Mouse (Mus musculus) midbrain, embryonic 11.5 days (tissue): ENCODE data around the gene Stag3. TPM values are rescaled to one million over a fixed set of nuclear protein-coding genes. Genes with fewer than 3 reads are reported as not detected.

Experiments
- ATAC-seq: fragments of 200-750 bp; cut with Nextera tagmentation; 2 replicates; pipeline ENCODE4 v1.8.0; 2017; ENCODE audit warnings: moderate TSS enrichment, moderate library complexity; ENCODE audit not compliant: low FRiP score
- DNase-seq: peaks from one replicate; pipeline ENCODE4 v3.0.0; 2015; ENCODE audit warnings: low spot score; ENCODE audit errors: missing footprints
- H3K27ac ChIP-seq: fragments of 300-500 bp; sonication (generic); 2 replicates; pipeline ENCODE4 v1.5.1; 2014; ENCODE audit warnings: low read depth, low read length
- H3K27me3 ChIP-seq: fragments of 300-500 bp; sonication (generic); 2 replicates; pipeline ENCODE4 v1.6.1; 2014; ENCODE audit warnings: mild to moderate bottlenecking, low read length, moderate library complexity, mixed read lengths; ENCODE audit not compliant: control insufficient read depth, insufficient read depth
- H3K36me3 ChIP-seq: fragments of 300-500 bp; sonication (generic); 2 replicates; pipeline ENCODE4 v1.6.1; 2014; ENCODE audit warnings: mild to moderate bottlenecking, low read length, moderate library complexity, mixed read lengths; ENCODE audit not compliant: control insufficient read depth, insufficient read depth
- H3K4me1 ChIP-seq: fragments of 300-500 bp; sonication (generic); 2 replicates; pipeline ENCODE4 v1.6.1; 2014; ENCODE audit warnings: low read length; ENCODE audit not compliant: control insufficient read depth, insufficient read depth
- H3K4me2 ChIP-seq: fragments of 300-500 bp; sonication (generic); 2 replicates; pipeline ENCODE4 v1.6.1; 2014; ENCODE audit warnings: mild to moderate bottlenecking, moderate library complexity
- H3K4me3 ChIP-seq: fragments of 300-500 bp; sonication (generic); 2 replicates; pipeline ENCODE4 v1.5.1; 2014; ENCODE audit warnings: low read depth, low read length
- H3K9ac ChIP-seq: fragments of 300-500 bp; sonication (generic); 2 replicates; pipeline ENCODE4 v1.6.1; 2014; ENCODE audit warnings: low read length
- H3K9me3 ChIP-seq: fragments of 300-500 bp; sonication (generic); 2 replicates; pipeline ENCODE4 v1.6.1; 2016; ENCODE audit warnings: low read length; ENCODE audit not compliant: control insufficient read depth
- WGBS: fragments of 180-500 bp; shearing (Covaris S2); extraction: QIAGEN DNeasy Blood & Tissue Kit; methylation state at CpG from one replicate; pipeline ENCODE4 v1.1.7; 2014; 5-methylcytosine and 5-hydroxymethylcytosine counted together
- polyA plus RNA-seq: library from polyadenylated mRNA; unstranded; fragments of >200 nt; fragmentation: Nextera tagmentation; extraction: Ambion mirVana; gene quantifications from 2 replicates; pipeline ENCODE4 v1.2.1, GENCODE M21; 2014

The Stag3 gene
- polyA plus RNA-seq, 1 experiment from 2014 or later: 4.1 TPM

DNA sequence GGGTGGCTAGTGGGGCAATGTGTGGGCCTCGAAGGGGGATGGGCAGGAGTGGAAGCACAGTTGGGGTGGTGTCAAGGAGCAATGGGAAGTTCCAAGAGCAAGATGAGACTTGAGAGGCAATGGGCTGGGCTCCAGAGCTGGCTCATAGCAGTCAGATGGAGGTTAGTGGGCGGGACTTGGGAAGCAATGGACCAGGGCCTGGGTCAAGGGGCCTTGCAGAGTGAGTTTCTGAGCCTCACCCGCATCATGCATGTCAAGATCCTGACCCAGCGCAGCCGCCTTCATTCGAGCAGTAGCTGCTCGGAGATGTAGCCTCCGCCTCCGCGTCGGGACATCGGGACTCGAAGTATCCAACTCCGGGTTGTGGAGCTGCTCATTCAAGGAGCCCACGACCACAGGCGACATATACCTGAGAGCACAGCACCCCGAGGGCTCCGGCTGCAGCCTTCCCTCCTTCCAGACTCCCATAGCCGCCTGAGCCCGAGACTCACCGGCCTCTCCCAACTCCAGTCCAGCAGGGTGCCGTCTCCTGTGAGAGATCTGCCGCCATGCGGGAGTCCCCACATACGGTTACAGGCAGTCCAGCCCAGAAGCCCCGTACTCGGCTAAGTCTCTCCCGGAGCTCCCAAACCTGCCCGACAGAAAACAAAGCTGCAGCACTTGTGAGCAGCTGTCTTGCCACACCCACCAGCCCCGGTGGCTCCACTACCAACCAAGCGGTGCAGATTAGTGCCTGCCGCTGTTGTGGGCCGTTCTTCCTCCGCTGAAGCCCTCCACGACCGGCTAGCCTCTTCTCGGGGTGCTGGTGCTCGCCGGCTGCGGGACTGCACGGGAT is 4.6 kb upstream of the Stag3 start:
- 6% methylated on average over 41 of the region's 41 CpGs for WGBS
- Histone ChIP-seq H3K4me1 (peaks cover 46% of the 10 kb centered on the region), H3K9ac (peak overlapping the region; percentile 63), H3K36me3 (no peaks in the 10 kb centered on the region), H3K4me2 (peak overlapping the region; percentile 55), H3K9me3 (no peaks in the 10 kb centered on the region; the same call in 1 of the 2 replicates), H3K27me3 (no peaks in the 10 kb centered on the region; the same call in 1 of the 2 replicates), H3K27ac (0 out of 2 replicates have a peak overlapping the region, but pooled peaks have one; percentile 5), H3K4me3 (peak overlapping the region; percentile 30)
- DNase-seq (peak; percentile 93), ATAC-seq (no peak)

DNA sequence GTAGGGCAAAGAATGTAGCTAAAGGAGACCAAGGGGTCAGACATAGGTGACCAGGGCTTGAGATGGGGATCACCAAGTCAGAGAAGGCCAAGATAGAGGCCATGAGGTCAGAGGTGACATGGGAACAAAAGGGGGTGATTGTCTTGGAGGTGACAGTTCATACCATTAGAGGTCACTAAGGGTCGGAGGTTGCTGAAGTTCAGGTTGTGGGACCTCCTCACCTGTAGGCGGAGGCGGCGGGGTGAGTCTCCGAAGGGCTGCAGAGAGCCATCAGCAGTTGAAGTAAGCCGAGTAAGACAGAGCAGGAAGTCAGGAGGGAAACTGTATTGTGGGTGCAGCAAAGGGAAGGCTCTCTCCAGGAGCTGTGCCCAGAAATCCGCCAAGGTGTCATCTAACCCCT is 2.0 kb upstream of the Stag3 start:
- WGBS: 89% methylated on average over 7 of the region's 7 CpGs
- Histone ChIP-seq H3K9me3 (peaks cover 3% of the 10 kb centered on the region; the same call in 1 of the 2 replicates), H3K4me2 (peak overlapping the region; percentile 52), H3K9ac (peak overlapping the region; percentile 89; the same call in 1 of the 2 replicates), H3K4me3 (peak overlapping the region; percentile 72; the same call in 1 of the 2 replicates), H3K27ac (no peak overlapping the region), H3K27me3 (peaks cover 5% of the 10 kb centered on the region; the same call in 1 of the 2 replicates), H3K36me3 (no peaks in the 10 kb centered on the region), H3K4me1 (peaks cover 37% of the 10 kb centered on the region)
- ATAC-seq (no peak), DNase-seq (no peak)

DNA sequence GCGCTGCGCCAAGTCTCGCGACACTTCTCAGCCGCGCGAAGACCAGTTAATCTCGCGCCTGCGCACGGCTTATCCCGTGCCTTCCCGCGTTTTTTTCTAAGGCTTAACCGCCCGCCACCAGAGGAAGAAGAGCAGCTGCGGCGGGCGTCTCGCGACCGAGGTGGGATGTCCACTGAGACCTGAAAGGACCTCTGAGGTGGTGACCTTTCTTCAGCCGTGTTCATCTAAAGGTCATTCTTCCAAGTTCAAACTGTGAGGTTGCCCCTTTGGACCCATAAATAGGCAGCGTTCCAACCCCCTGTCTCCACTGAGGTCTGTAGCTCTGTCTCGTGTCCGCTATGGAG is 357 bp downstream of the Stag3 start:
- peak overlapping the region; percentile 52 for H3K4me2 ChIP-seq
- DNase-seq: no peak
- H3K9me3 ChIP-seq: peaks cover 3% of the 10 kb centered on the region; the same call in 1 of the 2 replicates
- H3K27me3 ChIP-seq: peaks cover 5% of the 10 kb centered on the region; the same call in 1 of the 2 replicates
- H3K27ac ChIP-seq: no peak overlapping the region
- peak overlapping the region; percentile 72 for H3K4me3 ChIP-seq
- no peak overlapping the region for H3K9ac ChIP-seq
- H3K36me3 ChIP-seq: no peaks in the 10 kb centered on the region
- no peak for ATAC-seq
- WGBS: 18% methylated on average over 26 of the region's 26 CpGs
- H3K4me1 ChIP-seq: peaks cover 31% of the 10 kb centered on the region

DNA sequence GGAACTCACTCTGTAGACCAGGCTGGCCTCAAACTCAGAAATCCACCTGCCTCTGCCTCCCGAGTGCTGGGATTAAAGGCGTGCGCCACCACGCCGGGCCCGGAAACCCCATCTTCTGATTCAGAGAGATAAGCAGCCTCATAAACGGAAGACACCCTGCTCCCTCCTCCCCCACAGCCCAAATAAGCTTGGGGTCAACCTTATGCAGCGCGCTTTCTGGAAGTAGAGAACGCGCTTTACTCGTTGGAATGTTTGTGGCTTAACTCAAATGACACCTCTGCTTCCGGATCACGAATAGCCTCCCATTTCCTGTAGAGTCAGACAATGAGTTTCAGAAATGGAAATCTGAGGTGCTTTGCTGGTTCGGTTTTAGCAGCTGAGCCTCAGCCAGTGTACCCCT is 789 bp downstream of the Stag3 start:
- no peaks in the 10 kb centered on the region for H3K36me3 ChIP-seq
- WGBS: 94% methylated on average over 15 of the region's 15 CpGs
- H3K4me3 ChIP-seq: no peak overlapping the region
- ATAC-seq: no peak
- no peak overlapping the region for H3K4me2 ChIP-seq
- H3K4me1 ChIP-seq: peaks cover 26% of the 10 kb centered on the region
- peaks cover 5% of the 10 kb centered on the region; the same call in 1 of the 2 replicates for H3K27me3 ChIP-seq
- no peak overlapping the region for H3K9ac ChIP-seq
- no peak for DNase-seq
- no peak overlapping the region for H3K27ac ChIP-seq
- H3K9me3 ChIP-seq: peaks cover 3% of the 10 kb centered on the region; the same call in 1 of the 2 replicates

DNA sequence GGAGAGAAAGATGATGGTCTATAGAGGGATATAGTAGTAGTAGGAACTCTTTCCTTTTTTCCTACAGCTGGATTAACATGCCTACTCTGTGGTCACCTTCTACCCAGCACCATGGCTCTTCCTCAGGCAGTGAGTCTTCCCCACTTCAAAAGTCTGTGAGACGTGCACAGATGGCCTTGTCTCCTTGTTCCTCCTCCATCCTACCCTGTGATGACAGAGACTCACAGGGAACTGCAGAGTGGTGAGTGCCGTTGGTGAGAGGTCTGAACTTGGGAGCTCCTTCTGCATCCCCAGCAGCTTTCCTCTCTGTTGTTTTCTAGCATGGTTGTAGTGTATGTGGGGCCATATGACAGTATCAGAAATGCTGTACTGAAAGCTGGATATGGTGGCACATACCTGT is 1.8 kb downstream of the Stag3 start:
- ATAC-seq: no peak
- Histone ChIP-seq H3K4me3 (no peak overlapping the region), H3K27me3 (peaks cover 5% of the 10 kb centered on the region; the same call in 1 of the 2 replicates), H3K4me2 (no peak overlapping the region), H3K36me3 (no peaks in the 10 kb centered on the region), H3K27ac (no peak overlapping the region), H3K4me1 (peaks cover 17% of the 10 kb centered on the region), H3K9ac (no peak overlapping the region), H3K9me3 (peaks cover 3% of the 10 kb centered on the region; the same call in 1 of the 2 replicates)
- 82% methylated on average over 2 of the region's 2 CpGs for WGBS
- DNase-seq: no peak

DNA sequence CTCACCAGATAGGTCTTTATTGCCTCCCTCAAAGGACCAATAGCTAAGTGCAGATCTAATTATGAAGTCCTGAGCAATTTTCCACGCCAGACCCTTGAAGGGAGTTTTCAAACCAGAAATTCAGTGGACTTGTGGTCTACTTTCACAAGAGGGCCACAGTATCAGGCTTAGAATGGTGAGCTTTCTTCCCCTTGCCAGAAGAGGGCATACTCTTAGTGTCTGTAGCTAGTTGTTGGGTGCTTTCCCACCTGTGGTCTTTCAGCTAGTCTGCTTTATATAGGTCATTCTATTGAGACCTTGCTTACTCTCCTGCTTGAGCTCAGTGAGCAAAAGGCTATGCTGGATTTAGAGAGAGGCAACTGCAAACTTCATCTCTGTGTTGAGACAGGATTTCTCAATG is 3.5 kb downstream of the Stag3 start:
- peaks cover 3% of the 10 kb centered on the region; the same call in 1 of the 2 replicates for H3K9me3 ChIP-seq
- no peaks in the 10 kb centered on the region for H3K36me3 ChIP-seq
- no peak overlapping the region for H3K9ac ChIP-seq
- H3K4me3 ChIP-seq: no peak overlapping the region
- peaks cover 5% of the 10 kb centered on the region; the same call in 1 of the 2 replicates for H3K27me3 ChIP-seq
- WGBS: 37% methylated on average over 1 of the region's 1 CpGs
- H3K4me2 ChIP-seq: no peak overlapping the region
- no peak for DNase-seq
- ATAC-seq: no peak
- H3K27ac ChIP-seq: no peak overlapping the region
- H3K4me1 ChIP-seq: peaks cover 6% of the 10 kb centered on the region; the same call in 1 of the 2 replicates

DNA sequence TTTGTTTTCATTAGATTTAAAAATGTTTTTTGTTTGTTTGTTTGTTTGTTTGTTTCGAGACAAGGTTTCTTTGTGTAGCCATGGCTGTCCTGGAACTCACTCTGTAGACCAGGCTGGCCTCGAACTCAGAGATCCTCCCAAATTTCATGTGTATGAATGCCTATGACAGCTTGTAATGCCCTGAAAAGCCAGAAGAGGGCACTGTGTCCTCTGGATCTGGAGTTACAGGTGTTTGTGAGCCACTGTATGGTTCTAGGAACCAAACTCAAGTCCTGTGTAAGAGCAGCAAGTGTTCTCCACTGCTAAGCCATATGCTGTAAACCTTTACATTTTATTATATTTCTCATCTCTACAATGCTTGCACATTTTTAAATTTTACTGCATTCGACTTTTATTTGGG is 7.8 kb downstream of the Stag3 start:
- no peak overlapping the region for H3K9ac ChIP-seq
- H3K4me2 ChIP-seq: no peak overlapping the region
- ATAC-seq (no peak), DNase-seq (no peak)
- 70% methylated on average over 3 of the region's 3 CpGs for WGBS
- H3K36me3 ChIP-seq: no peaks in the 10 kb centered on the region
- H3K9me3 ChIP-seq: no peaks in the 10 kb centered on the region
- H3K4me1 ChIP-seq: no peaks in the 10 kb centered on the region
- H3K27me3 ChIP-seq: no peaks in the 10 kb centered on the region
- no peak overlapping the region for H3K4me3 ChIP-seq
- H3K27ac ChIP-seq: no peak overlapping the region

DNA sequence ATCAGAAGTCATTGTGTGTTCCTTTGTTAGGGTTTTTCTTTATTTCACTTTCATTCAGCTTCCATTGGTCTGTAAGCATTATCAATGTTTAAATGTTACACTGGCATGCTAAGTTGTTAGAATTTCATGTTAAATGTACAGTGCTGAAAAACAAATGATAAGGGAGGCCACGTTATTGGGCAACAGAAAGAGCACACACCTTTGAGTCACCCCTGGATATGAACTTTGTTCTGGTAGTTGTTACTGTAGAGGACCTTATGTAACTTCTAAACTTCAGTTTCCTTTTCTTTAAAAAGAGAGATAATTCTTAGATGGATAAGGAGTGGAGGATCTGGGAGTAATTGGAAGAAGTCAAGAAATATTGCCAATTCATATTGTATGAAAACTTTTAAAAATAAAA is 11.6 kb downstream of the Stag3 start:
- no peaks in the 10 kb centered on the region for H3K9me3 ChIP-seq
- no peak for ATAC-seq
- no peak overlapping the region for H3K4me2 ChIP-seq
- no peaks in the 10 kb centered on the region for H3K27me3 ChIP-seq
- WGBS: 85% methylated on average over 1 of the region's 1 CpGs
- no peaks in the 10 kb centered on the region for H3K36me3 ChIP-seq
- DNase-seq: no peak
- H3K4me3 ChIP-seq: no peak overlapping the region
- no peak overlapping the region for H3K9ac ChIP-seq
- no peaks in the 10 kb centered on the region for H3K4me1 ChIP-seq
- H3K27ac ChIP-seq: no peak overlapping the region

DNA sequence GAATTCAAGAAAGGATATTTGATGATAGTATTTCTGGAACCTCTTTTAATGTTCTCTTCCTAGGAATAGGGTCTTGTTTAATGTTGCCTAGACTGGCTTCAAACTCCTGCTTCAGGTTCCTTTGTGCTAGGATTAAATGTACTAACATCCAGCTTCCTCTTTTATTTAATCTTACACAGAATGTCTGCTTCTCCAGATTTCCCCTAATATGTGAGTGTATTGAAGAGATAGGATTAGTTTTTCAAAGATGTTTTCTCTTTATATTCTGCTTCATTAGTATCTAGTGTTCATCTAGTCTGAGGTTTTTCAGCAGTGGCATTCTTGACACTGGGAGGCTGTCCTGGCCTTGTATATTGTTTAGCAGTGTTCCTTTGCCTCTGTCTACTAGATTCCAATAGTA is 14.1 kb downstream of the Stag3 start:
- Histone ChIP-seq H3K27me3 (no peaks in the 10 kb centered on the region), H3K27ac (no peak overlapping the region), H3K9me3 (no peaks in the 10 kb centered on the region), H3K9ac (no peak overlapping the region), H3K4me2 (no peak overlapping the region), H3K4me3 (no peak overlapping the region), H3K4me1 (no peaks in the 10 kb centered on the region), H3K36me3 (no peaks in the 10 kb centered on the region)
- no peak for ATAC-seq
- no peak for DNase-seq
